Mouse (Mus musculus) CH12.LX (cell line): Measurements from ENCODE around the gene Hilpda. TPM values are rescaled to one million over a fixed set of nuclear protein-coding genes. Genes with fewer than 3 reads are reported as not detected.

Source experiments
- DNase-seq: peaks from one replicate; pipeline ENCODE4 v3.0.0-alpha.2; 2013; ENCODE audit errors: extremely low read depth
- H3K27ac ChIP-seq: 2 replicates; pipeline ENCODE4 v1.5.1; 2012; ENCODE audit warnings: low read depth, mild to moderate bottlenecking, control low read depth, moderate library complexity; ENCODE audit not compliant: insufficient read depth
- H3K27me3 ChIP-seq: replicated peaks from 2 replicates; pipeline ENCODE3; 2012; ENCODE audit warnings: inconsistent platforms
- H3K36me3 ChIP-seq, 2 experiments: replicated peaks in 1 of 2; 2 replicates each; pipeline versions ENCODE3 to v1.6.1; 2012; ENCODE audit warnings: inconsistent platforms in 1 of 2, low read length in 1 of 2, mild to moderate bottlenecking in 1 of 2, mixed read lengths in 1 of 2, moderate library complexity in 1 of 2; ENCODE audit not compliant: control insufficient read depth in 1 of 2, insufficient read depth in 1 of 2
- H3K4me1 ChIP-seq, 2 experiments: 2 replicates each; pipeline ENCODE4 v1.6.1; 2012; ENCODE audit warnings: inconsistent platforms in 1 of 2, moderate library complexity in 1 of 2; ENCODE audit not compliant: insufficient read depth in 2 of 2, control insufficient read depth in 1 of 2
- H3K4me2 ChIP-seq: 2 replicates; pipeline ENCODE4 v1.6.1; 2012; ENCODE audit warnings: low read depth, mild to moderate bottlenecking, control low read depth; ENCODE audit not compliant: poor library complexity, insufficient read depth, severe bottlenecking
- H3K4me3 ChIP-seq, 3 experiments: fragments of 150-350 bp in 1 of 3; sonication (generic) in 1 of 3; replicated peaks in 1 of 3; 2 replicates each; pipeline versions ENCODE3 to v1.5.1; 2011 to 2012; ENCODE audit warnings: low read depth in 2 of 3, low read length in 2 of 3, mild to moderate bottlenecking in 2 of 3, moderate library complexity in 2 of 3, control low read depth in 1 of 3, improper control_type of control experiment in 1 of 3, inconsistent platforms in 1 of 3, mixed read lengths in 1 of 3; ENCODE audit not compliant: poor library complexity in 1 of 3
- H3K79me2 ChIP-seq: replicated peaks from 2 replicates; pipeline ENCODE4 v1.6.1; 2012; ENCODE audit warnings: mild to moderate bottlenecking, moderate library complexity; ENCODE audit not compliant: control insufficient read depth, poor library complexity, insufficient read depth, severe bottlenecking; ENCODE audit errors: extremely low read depth
- H3K9ac ChIP-seq: 2 replicates; pipeline ENCODE4 v1.6.1; 2012; ENCODE audit warnings: low read depth, mild to moderate bottlenecking, control low read depth, moderate library complexity; ENCODE audit not compliant: insufficient read depth
- H3K9me3 ChIP-seq: replicated peaks from 2 replicates; pipeline ENCODE3; 2012; ENCODE audit warnings: low read length, inconsistent platforms, mixed read lengths
- BHLHE40 ChIP-seq: IDR thresholded peaks from 2 replicates; pipeline ENCODE4 v1.6.1; 2011; ENCODE audit warnings: mild to moderate bottlenecking, low read depth, low read length, improper control_type of control experiment
- CTCF ChIP-seq, 2 experiments: IDR thresholded peaks in 1 of 2; conservative IDR thresholded peaks in 1 of 2; 2 replicates each; pipeline ENCODE4 v1.5.1; 2011 to 2012; ENCODE audit warnings: low read depth in 2 of 2, low read length in 2 of 2, improper control_type of control experiment in 1 of 2, inconsistent platforms in 1 of 2, mild to moderate bottlenecking in 1 of 2, moderate library complexity in 1 of 2
- EP300 ChIP-seq: IDR thresholded peaks from 2 replicates; pipeline ENCODE4 v1.6.1; 2011; ENCODE audit warnings: low read length, improper control_type of control experiment
- JUN ChIP-seq: IDR thresholded peaks from 2 replicates; pipeline ENCODE4 v1.6.1; 2011; ENCODE audit warnings: low read depth, mild to moderate bottlenecking, low read length, improper control_type of control experiment, moderate library complexity; ENCODE audit not compliant: insufficient read depth
- KAT2A ChIP-seq: IDR thresholded peaks from 2 replicates; pipeline ENCODE4 v1.6.1; 2012; ENCODE audit warnings: low read length, improper control_type of control experiment, inconsistent platforms; ENCODE audit not compliant: insufficient replicate concordance
- MAFK ChIP-seq: IDR thresholded peaks from 2 replicates; pipeline ENCODE4 v1.6.1; 2011; ENCODE audit warnings: low read length, improper control_type of control experiment; ENCODE audit not compliant: insufficient replicate concordance
- MAZ ChIP-seq: IDR thresholded peaks from 2 replicates; pipeline ENCODE4 v1.6.1; 2012; ENCODE audit warnings: low read depth, mild to moderate bottlenecking, inconsistent platforms, low read length, improper control_type of control experiment, moderate library complexity
- MEF2A ChIP-seq: IDR thresholded peaks from 2 replicates; pipeline ENCODE4 v1.6.1; 2014; ENCODE audit warnings: low read depth, mild to moderate bottlenecking, inconsistent platforms, low read length, improper control_type of control experiment, borderline replicate concordance
- MYC ChIP-seq: IDR thresholded peaks from 2 replicates; pipeline ENCODE4 v1.6.1; 2011; ENCODE audit warnings: low read depth, mild to moderate bottlenecking, improper control_type of control experiment, low read length
- NRF1 ChIP-seq: IDR thresholded peaks from 2 replicates; pipeline ENCODE4 v1.6.1; 2014; ENCODE audit warnings: low read depth, mild to moderate bottlenecking, inconsistent platforms, low read length, improper control_type of control experiment, moderate library complexity
- POLR2AphosphoS2 ChIP-seq: IDR thresholded peaks from 2 replicates; pipeline ENCODE4 v1.6.1; 2011; ENCODE audit warnings: low read depth, low read length, improper control_type of control experiment
- RAD21 ChIP-seq: IDR thresholded peaks from 2 replicates; pipeline ENCODE4 v1.6.1; 2011; ENCODE audit warnings: low read depth, mild to moderate bottlenecking, low read length, improper control_type of control experiment, moderate library complexity
- RCOR1 ChIP-seq: conservative IDR thresholded peaks from 2 replicates; pipeline ENCODE4 v1.6.1; 2012; ENCODE audit warnings: low read depth, mild to moderate bottlenecking, inconsistent platforms, low read length, improper control_type of control experiment
- SMC3 ChIP-seq: IDR thresholded peaks from 2 replicates; pipeline ENCODE4 v1.6.1; 2011; ENCODE audit warnings: low read depth, low read length, improper control_type of control experiment
- TBP ChIP-seq: conservative IDR thresholded peaks from 2 replicates; pipeline ENCODE4 v1.6.1; 2011; ENCODE audit warnings: low read depth, low read length, improper control_type of control experiment
- TCF12 ChIP-seq: IDR thresholded peaks from 2 replicates; pipeline ENCODE4 v1.6.1; 2014; ENCODE audit warnings: low read depth, mild to moderate bottlenecking, inconsistent platforms, low read length, improper control_type of control experiment
- ZC3H11A ChIP-seq: IDR thresholded peaks from 2 replicates; pipeline ENCODE4 v1.6.1; 2012; ENCODE audit warnings: low read depth, mild to moderate bottlenecking, inconsistent platforms, low read length, improper control_type of control experiment
- ZNF384 ChIP-seq: IDR thresholded peaks from 2 replicates; pipeline ENCODE4 v1.6.1; 2012; ENCODE audit warnings: low read depth, low read length, improper control_type of control experiment, inconsistent platforms
- dilution Hi-C: fragments of 300-500 bp; cut with MboI; formaldehyde crosslinking; loops from 2 replicates; pipeline ENCODE4 v1.14.3; 2020; ENCODE audit warnings: low sequenced_read_pairs; ENCODE audit not compliant: extremely low pct_unique_long_range_greater_than_20kb, extremely low pct_ligation_motif_present
- in situ Hi-C: fragments of 300-500 bp; cut with MboI; formaldehyde crosslinking; loops from 3 replicates; pipeline ENCODE4 v1.14.3; 2019; ENCODE audit warnings: low sequenced_read_pairs, low pct_ligation_motif_present, low pct_unique_long_range_greater_than_20kb, mixed read lengths
- polyA plus RNA-seq: library from polyadenylated mRNA; unstranded; fragments of >175 nt; gene quantifications from 2 replicates; pipeline ENCODE4 v1.2.1, GENCODE M21; 2012; ENCODE audit warnings: low read depth; ENCODE audit not compliant: insufficient read length
- total RNA-seq, 2 experiments: library from RNA; depleted of rRNA; stranded (reverse); fragments of 300-350 nt in 1 of 2; fragments of >200 nt in 1 of 2; gene quantifications; 2 replicates each; pipeline ENCODE4 v1.2.3; 2012 to 2014

Hilpda gene
- total and polyA plus RNA-seq, 3 experiments, result 11.1 to 52.3 (median 23.7) TPM

DNA sequence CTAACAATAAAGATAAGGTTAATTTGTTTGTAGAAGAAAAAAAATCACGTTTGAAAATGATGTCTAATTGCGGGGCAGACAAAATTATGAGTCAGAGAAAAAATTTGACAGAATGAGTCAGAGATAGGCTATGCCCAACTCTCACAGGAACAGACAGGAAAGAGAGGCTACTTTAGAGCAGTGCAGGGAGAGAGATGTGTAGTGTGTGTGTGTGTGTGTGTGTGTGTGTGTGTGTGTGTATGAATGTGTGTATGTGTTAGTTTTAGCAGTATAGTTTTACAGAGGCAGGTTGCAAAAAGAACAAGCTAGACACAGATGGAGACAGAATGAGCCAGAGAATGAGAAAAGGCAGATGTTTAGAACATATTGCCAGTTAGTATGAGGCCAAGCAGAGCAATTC is 26.8 kb downstream of the Hilpda start:
- no peaks in the 10 kb centered on the region for H3K4me1 ChIP-seq
- no peak overlapping the region for H3K4me2 ChIP-seq
- H3K79me2 ChIP-seq, result no peaks in the 10 kb centered on the region
- no peaks in the 10 kb centered on the region for H3K36me3 ChIP-seq
- no peak overlapping the region for H3K27ac ChIP-seq
- no peak overlapping the region for H3K9ac ChIP-seq
- no peak overlapping the region for H3K4me3 ChIP-seq
- in situ Hi-C loops (no loop called here), dilution Hi-C loops (no loop called here)
- peaks cover 2% of the 10 kb centered on the region for H3K27me3 ChIP-seq
- no peaks in the 10 kb centered on the region for H3K9me3 ChIP-seq
- TF ChIP-seq MYC (no peak), CTCF (conservative IDR thresholded peaks at IDR 0.05 in 1 of 2, IDR thresholded peaks at IDR 0.05 in 1 of 2; ENCODE audit: low read depth in 2 of 2, low read length in 2 of 2) (no peak), RCOR1 (no peak), KAT2A (no peak), JUN (no peak), POLR2AphosphoS2 (no peak), ZC3H11A (no peak), ZNF384 (no peak)
- TF ChIP-seq, all 38 proteins: peak for 0
- DNase-seq, result no peak

DNA sequence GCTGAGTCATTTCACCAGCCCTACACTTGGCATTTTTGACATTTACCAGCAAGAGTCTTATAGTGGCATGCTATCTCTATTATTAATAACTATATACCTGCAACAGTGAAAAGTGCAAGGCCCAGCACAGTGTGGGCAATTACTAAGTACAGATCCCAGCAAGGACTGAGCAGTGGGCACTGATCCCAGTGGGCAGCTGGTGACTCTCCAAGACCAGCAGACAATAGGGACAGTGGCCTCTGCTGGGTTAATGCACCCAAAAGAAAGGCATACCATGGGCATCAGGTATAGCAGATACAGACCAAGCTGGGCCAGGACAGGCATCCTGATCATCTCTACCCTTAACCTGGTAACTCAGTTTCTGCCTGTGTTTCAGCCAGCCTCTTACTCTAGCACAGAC is 31.0 kb downstream of the Hilpda start:
- in situ Hi-C loops, result no loop called here
- Histone ChIP-seq H3K9me3 (peaks cover 9% of the 10 kb centered on the region), H3K79me2 (no peaks in the 10 kb centered on the region), H3K27me3 (peaks cover 2% of the 10 kb centered on the region), H3K9ac (no peak overlapping the region), H3K4me3 (no peak overlapping the region), H3K4me2 (no peak overlapping the region), H3K27ac (no peak overlapping the region), H3K36me3 (no peaks in the 10 kb centered on the region), H3K4me1 (no peaks in the 10 kb centered on the region)
- TF ChIP-seq TCF12 (no peak), MAZ (no peak), BHLHE40 (no peak), MAFK (no peak), JUN (no peak), MEF2A (no peak), SMC3 (no peak), POLR2AphosphoS2 (no peak), EP300 (no peak), TBP (no peak), NRF1 (no peak), RAD21 (no peak)
- no peak for DNase-seq
- dilution Hi-C loops, result no loop called here
